7 mouse cellular contexts compared by ENCODE assay signal in the genomic region with DNA sequence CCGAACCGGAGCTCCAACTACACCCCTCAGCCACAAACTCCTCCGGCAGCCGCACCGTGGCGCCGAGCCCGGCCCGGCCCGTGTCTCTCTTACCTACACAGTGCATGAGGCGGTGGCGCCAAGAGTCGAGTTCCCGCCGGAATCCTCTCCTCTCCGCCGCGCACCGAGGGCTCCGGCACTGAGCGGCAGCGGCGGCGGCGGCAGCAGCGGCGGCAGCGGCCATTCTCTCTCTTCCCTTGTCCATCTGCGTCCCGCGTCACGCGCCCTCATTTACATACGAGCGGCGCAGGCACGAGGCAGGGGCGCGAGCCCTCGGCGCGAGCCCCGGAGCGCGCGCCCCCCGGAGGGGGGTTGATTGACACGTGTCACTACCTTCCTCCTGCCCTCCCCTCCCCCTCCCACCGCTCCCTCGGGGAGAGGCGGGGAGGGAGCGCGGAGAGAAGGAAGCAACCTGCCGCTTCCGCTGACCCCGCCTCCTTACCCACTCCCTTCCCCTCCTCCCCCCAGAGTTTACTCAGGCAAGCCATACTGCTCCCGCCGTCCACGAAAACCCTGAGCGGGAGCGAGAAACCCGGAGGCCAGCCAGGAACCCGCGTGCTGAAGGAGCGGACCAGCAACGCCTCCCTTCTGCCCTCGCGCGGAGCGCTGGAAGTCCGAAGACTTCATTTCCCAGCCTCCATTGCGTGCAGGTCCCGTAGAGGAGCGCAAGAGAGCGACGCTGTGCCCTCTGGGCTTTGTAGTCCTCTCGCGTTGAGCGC. TPM values are rescaled to one million over a fixed set of nuclear protein-coding genes. Genes with fewer than 3 reads are reported as not detected.
DNase-seq lines count a peak whose midpoint lies in the region; ATAC-seq lines count a peak whose summit lies in the region.

TSS of gene Lcorl (minus strand) at position 362 of the 758 bp plus-strand sequence.

- peak within 1 kb of the TSS; percentile 99 for H3K27ac ChIP-seq in intestine, embryonic 15.5 days
- peak within 1 kb of the TSS; percentile 99 for H3K27ac ChIP-seq in midbrain, embryonic 10.5 days (replicated peaks)

- no peaks in the 10 kb centered on the region for H3K27me3 ChIP-seq in intestine, embryonic 15.5 days (replicated peaks)
- peaks cover 6% of the 10 kb centered on the region for H3K27me3 ChIP-seq in midbrain, embryonic 10.5 days (ENCODE audit: low read depth, poor library complexity, severe bottlenecking)

- H3K36me3 ChIP-seq in intestine, embryonic 15.5 days = no peaks in the 10 kb centered on the region
- no peaks in the 10 kb centered on the region for H3K36me3 ChIP-seq in midbrain, embryonic 10.5 days

- no peaks in the 10 kb centered on the region for H3K4me1 ChIP-seq in intestine, embryonic 15.5 days (replicated peaks)
- H3K4me1 ChIP-seq in midbrain, embryonic 10.5 days = peaks cover 10% of the 10 kb centered on the region

- peak; percentile 97 for ATAC-seq in intestine, embryonic 15.5 days

- peak within 1 kb of the TSS; percentile 89 for H3K4me3 ChIP-seq in intestine, embryonic 15.5 days (replicated peaks)
- peak within 1 kb of the TSS; percentile 92 for H3K4me3 ChIP-seq in midbrain, embryonic 10.5 days

- peak; percentile 98 for DNase-seq in adrenal gland, adult 2 months
- peak; percentile 94 for DNase-seq in embryo, embryonic 11.5 days (ENCODE audit: low read depth, low spot score)
- DNase-seq in gastrocnemius, postnatal 36 days = peak; percentile 84 to 87
- DNase-seq in left cerebral cortex, postnatal 25 days (ENCODE audit: low spot score in 2 of 2) = peak; percentile 93 to 97
- DNase-seq in midbrain, embryonic 10.5 days (ENCODE audit: low spot score) = peak; percentile 95
- peak; percentile 92 for DNase-seq in right cerebral cortex, postnatal 4 days

- peak within 1 kb of the TSS; percentile 75 for H3K4me2 ChIP-seq in intestine, embryonic 15.5 days (replicated peaks)

- 0% methylated on average over 39 of the region's 79 CpGs for WGBS in intestine, embryonic 15.5 days
- WGBS in midbrain, embryonic 10.5 days = under 1% methylated on average over 72 of the region's 79 CpGs

- H3K9me3 ChIP-seq in intestine, embryonic 15.5 days = no peaks in the 10 kb centered on the region
- H3K9me3 ChIP-seq in midbrain, embryonic 10.5 days (replicated peaks) = no peaks in the 10 kb centered on the region

- intact Hi-C loops in gastrocnemius, postnatal 36 days (cut with DNase I) = loop anchor here (10.0 kb wide), 2 partner anchors 193 to 413 kb away; partner anchors contain the start of gene Ncapg
- intact Hi-C loops in left cerebral cortex, postnatal 25 days (cut with DNase I) = loop anchor here (5.0 kb wide), 3 partner anchors 100 to 490 kb away; no protein-coding TSS in a partner anchor

- peak within 1 kb of the TSS; percentile 93 for H3K9ac ChIP-seq in intestine, embryonic 15.5 days

RNA-seq across cellular contexts. Expression of gene Lcorl, which starts in this region (rescaled TPM):
- total RNA-seq in adrenal gland, adult 2 months (2021) = 10 to 100 TPM; 18.8 to 20.0 TPM
- polyA plus RNA-seq in adrenal gland, adult 2 months (2012; rRNA removed) = 2.6 and 2.7 TPM in 2 replicates
- 1 to 10 TPM; 5.0 to 6.8 TPM for total RNA-seq in gastrocnemius, postnatal 36 days (2021)
- 25.0 and 28.8 TPM in 2 replicates for polyA plus RNA-seq in intestine, embryonic 15.5 days (2015; fragmentation: Nextera tagmentation; extraction: Ambion mirVana)
- 10 to 100 TPM; 25.7 to 29.8 TPM for total RNA-seq in left cerebral cortex, postnatal 25 days (2021)
- 30.4 and 35.7 TPM in 2 replicates for polyA plus RNA-seq in midbrain, embryonic 10.5 days (2016; fragmentation: Nextera tagmentation; extraction: Ambion mirVana)

Comparison
In these comparisons a context has a peak if more than half of its experiments do, and no peak if none do; other contexts are left out.
1. Peak in every context shown above with its lines: DNase-seq, ATAC-seq, H3K4me3 ChIP-seq and H3K27ac ChIP-seq.